Mouse (Mus musculus) midbrain, postnatal 0 days (tissue): ENCODE data around the gene Eif4e1b. TPM values are rescaled to one million over a fixed set of nuclear protein-coding genes. Genes with fewer than 3 reads are reported as not detected.

ENCODE experiments used
- ATAC-seq: fragments of 200-750 bp; cut with Nextera tagmentation; 2 replicates; pipeline ENCODE4 v1.8.0; 2017; ENCODE audit warnings: moderate number of reproducible peaks, mild to moderate bottlenecking, moderate TSS enrichment, moderate library complexity; ENCODE audit not compliant: low FRiP score
- DNase-seq: peaks from one replicate; pipeline ENCODE4 v3.0.0-alpha.2; 2015; ENCODE audit warnings: low spot score
- H3K27ac ChIP-seq: fragments of 300-500 bp; sonication (generic); 2 replicates; pipeline ENCODE4 v1.5.1; 2014; ENCODE audit warnings: low read depth, mild to moderate bottlenecking, low read length, mixed read lengths
- H3K27me3 ChIP-seq: fragments of 300-500 bp; sonication (generic); 2 replicates; pipeline ENCODE4 v1.6.1; 2014; ENCODE audit warnings: low read length, control low read depth, mixed read lengths; ENCODE audit not compliant: insufficient read depth
- H3K36me3 ChIP-seq: fragments of 300-500 bp; sonication (generic); 2 replicates; pipeline ENCODE4 v1.6.1; 2014; ENCODE audit warnings: low read length, control low read depth, mixed read lengths; ENCODE audit not compliant: insufficient read depth
- H3K4me1 ChIP-seq: fragments of 300-500 bp; sonication (generic); 2 replicates; pipeline ENCODE4 v1.6.1; 2014; ENCODE audit warnings: mild to moderate bottlenecking, control low read depth, antibody characterized with exemption, low read length, mixed read lengths; ENCODE audit not compliant: insufficient read depth
- H3K4me2 ChIP-seq: fragments of 300-500 bp; sonication (generic); 2 replicates; pipeline ENCODE4 v1.6.1; 2014; ENCODE audit warnings: low read depth, mild to moderate bottlenecking, low read length, mixed read lengths; ENCODE audit not compliant: poor library complexity, severe bottlenecking
- H3K4me3 ChIP-seq: fragments of 300-500 bp; sonication (generic); 2 replicates; pipeline ENCODE4 v1.5.1; 2014; ENCODE audit warnings: low read depth, mild to moderate bottlenecking, low read length, moderate library complexity
- H3K9ac ChIP-seq: fragments of 300-500 bp; sonication (generic); replicated peaks from 2 replicates; pipeline ENCODE4 v1.6.1; 2014; ENCODE audit warnings: mild to moderate bottlenecking, low read length, moderate library complexity, mixed read lengths; ENCODE audit not compliant: poor library complexity, severe bottlenecking
- H3K9me3 ChIP-seq: fragments of 300-500 bp; sonication (generic); 2 replicates; pipeline ENCODE4 v1.6.1; 2016; ENCODE audit warnings: low read length, control low read depth
- CTCF ChIP-seq: IDR thresholded peaks from 2 replicates; pipeline ENCODE4 v1.5.1; 2016; ENCODE audit warnings: antibody characterized with exemption, mild to moderate bottlenecking
- WGBS: fragments of 180-500 bp; shearing (Covaris S2); extraction: QIAGEN DNeasy Blood & Tissue Kit; methylation state at CpG from one replicate; pipeline ENCODE4 v1.1.7; 2014; 5-methylcytosine and 5-hydroxymethylcytosine counted together
- polyA plus RNA-seq: library from polyadenylated mRNA; unstranded; fragments of >200 nt; fragmentation: Nextera tagmentation; extraction: Ambion mirVana; gene quantifications from 2 replicates; pipeline ENCODE4 v1.2.1, GENCODE M21; 2015
- total RNA-seq: library from RNA; depleted of rRNA; stranded (reverse); fragments of >200 nt; gene quantifications from 2 replicates; pipeline ENCODE4 v1.2.3, GENCODE M21; 2014; rRNA removed

The Eif4e1b gene
- total RNA-seq (not detected in 2 replicates), polyA plus RNA-seq (not detected in 2 replicates)

- no peaks in the 10 kb centered on the region for H3K9me3 ChIP-seq
- 92% methylated on average over 4 of the region's 4 CpGs for WGBS
- no peak for DNase-seq
- ATAC-seq = no peak
- no peak within 1 kb of the TSS for H3K4me3 ChIP-seq
- no peaks in the 10 kb centered on the region for H3K4me1 ChIP-seq
- no peaks in the 10 kb centered on the region for H3K36me3 ChIP-seq
- no peak within 1 kb of the TSS for H3K27ac ChIP-seq
- H3K4me2 ChIP-seq = no peak within 1 kb of the TSS
- no peak for TF ChIP-seq CTCF
- H3K9ac ChIP-seq = no peak within 1 kb of the TSS
- no peaks in the 10 kb centered on the region for H3K27me3 ChIP-seq
These were observed at the start of gene Eif4e1b for GRCm38 (mm10) chr13:54783698-54784097. Gene Eif4e1b (plus strand): TSS chr13:54783998.

DNA sequence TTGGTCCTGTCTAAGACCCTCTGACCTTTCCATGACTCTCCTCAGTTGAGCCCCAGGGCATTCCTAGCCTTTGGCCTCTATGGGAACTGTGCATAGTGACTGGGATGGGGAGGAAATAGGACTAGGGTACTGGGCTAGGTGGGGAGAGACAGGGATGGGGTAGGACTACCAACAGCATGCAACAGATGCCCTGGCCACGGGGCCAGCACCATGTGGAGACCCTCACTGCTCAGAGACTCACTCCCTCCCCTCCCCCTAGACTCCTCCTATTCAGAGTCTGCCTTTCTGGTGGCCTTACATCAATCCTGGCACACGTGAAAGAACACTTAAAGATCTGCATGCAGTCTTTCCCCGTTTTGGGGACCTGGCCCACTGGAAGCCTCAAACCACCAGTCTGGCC lies 46.9 kb upstream of the Eif4e1b start:
- Histone ChIP-seq H3K4me3 (no peak overlapping the region), H3K9ac (no peak overlapping the region), H3K27ac (no peak overlapping the region), H3K9me3 (no peaks in the 10 kb centered on the region), H3K4me1 (no peaks in the 10 kb centered on the region), H3K27me3 (no peaks in the 10 kb centered on the region), H3K4me2 (no peak overlapping the region), H3K36me3 (peaks cover 22% of the 10 kb centered on the region; the same call in 1 of the 2 replicates)
- ATAC-seq = no peak
- no peak for DNase-seq
- WGBS = 45% methylated on average over 3 of the region's 3 CpGs
- TF ChIP-seq CTCF = no peak

- ATAC-seq (peak; percentile 48; the same call in 1 of the 2 replicates), DNase-seq (peak; percentile 39)
- no peak overlapping the region for H3K27ac ChIP-seq
- peaks cover 22% of the 10 kb centered on the region; the same call in 1 of the 2 replicates for H3K36me3 ChIP-seq
- WGBS = 5% methylated on average over 56 of the region's 87 CpGs
- H3K4me1 ChIP-seq = no peaks in the 10 kb centered on the region
- no peaks in the 10 kb centered on the region for H3K27me3 ChIP-seq
- H3K4me3 ChIP-seq = no peak overlapping the region
- no peak for TF ChIP-seq CTCF
- no peaks in the 10 kb centered on the region for H3K9me3 ChIP-seq
- peak overlapping the region; percentile 33 for H3K4me2 ChIP-seq
- H3K9ac ChIP-seq = no peak overlapping the region; the same call in 1 of the 2 replicates
These were observed 46.1 kb upstream of the Eif4e1b start for GRCm38 (mm10) chr13:54737488-54738212.

DNA sequence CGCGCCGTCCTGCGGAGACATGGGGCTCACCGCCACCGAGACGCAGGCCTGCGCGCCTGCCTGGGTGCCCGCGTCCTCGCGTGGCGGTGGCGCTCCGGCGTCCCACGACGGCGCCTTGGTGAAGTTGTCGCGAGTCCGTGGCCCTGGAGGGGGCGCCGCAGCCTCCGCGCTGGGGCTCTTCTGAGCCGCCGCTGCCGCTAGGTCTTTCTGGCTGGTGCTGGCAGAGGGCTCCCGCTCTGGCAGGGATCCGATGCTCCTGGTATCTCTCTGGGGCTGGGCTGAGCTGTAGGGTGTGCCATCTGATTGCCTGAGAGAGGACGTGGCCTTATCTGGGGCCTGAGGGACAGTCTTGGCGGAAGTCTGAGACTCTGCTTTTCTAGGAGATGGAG lies 45.6 kb upstream of the Eif4e1b start:
- DNase-seq (peak; percentile 46), ATAC-seq (no peak)
- Histone ChIP-seq H3K9me3 (no peaks in the 10 kb centered on the region), H3K27me3 (no peaks in the 10 kb centered on the region), H3K36me3 (peaks cover 22% of the 10 kb centered on the region; the same call in 1 of the 2 replicates), H3K4me2 (peak overlapping the region; percentile 33), H3K4me1 (no peaks in the 10 kb centered on the region), H3K27ac (no peak overlapping the region), H3K9ac (no peak overlapping the region), H3K4me3 (no peak overlapping the region)
- peak; percentile 18 for TF ChIP-seq CTCF
- WGBS = 9% methylated on average over 33 of the region's 34 CpGs

DNA sequence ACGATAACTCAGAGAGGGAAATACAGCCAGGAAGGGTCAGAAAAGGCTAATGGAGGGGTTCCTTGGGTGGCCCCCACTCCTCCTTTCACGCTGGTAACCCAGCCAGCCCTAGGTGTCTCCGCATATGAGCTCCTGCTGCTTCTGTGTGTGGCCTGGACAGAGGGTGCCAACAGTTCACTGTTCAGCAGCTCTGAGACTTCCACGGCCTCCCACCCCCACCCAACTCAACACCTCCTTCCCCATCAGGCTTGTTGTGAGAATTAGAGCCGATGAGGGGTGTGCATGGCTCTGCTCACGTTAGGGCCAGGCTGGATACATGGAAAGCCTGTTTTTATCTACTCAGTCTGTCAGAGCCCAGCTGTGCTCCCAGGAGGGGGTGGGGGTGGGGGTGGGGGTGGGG lies 37.7 kb upstream of the Eif4e1b start:
- Histone ChIP-seq H3K4me3 (no peak overlapping the region), H3K4me1 (peaks cover 18% of the 10 kb centered on the region)

GRCm38 (mm10) chr13:54746896-54747295 lies 36.9 kb upstream of the Eif4e1b start:
- Histone ChIP-seq H3K4me1 (peaks cover 18% of the 10 kb centered on the region), H3K27me3 (no peaks in the 10 kb centered on the region), H3K4me3 (no peak overlapping the region), H3K27ac (no peak overlapping the region), H3K9me3 (no peaks in the 10 kb centered on the region), H3K36me3 (no peaks in the 10 kb centered on the region), H3K4me2 (peak overlapping the region; percentile 73), H3K9ac (0 out of 2 replicates have a peak overlapping the region, but pooled peaks have one; percentile 24)
- TF ChIP-seq CTCF = no peak
- peak; percentile 50 for DNase-seq
- WGBS = 25% methylated on average over 10 of the region's 10 CpGs
- no peak for ATAC-seq

More for the DNA sequence above, 37.7 kb upstream of the Eif4e1b start:
- Histone ChIP-seq H3K27ac (no peak overlapping the region), H3K4me2 (peak overlapping the region; percentile 6; the same call in 1 of the 2 replicates), H3K9me3 (no peaks in the 10 kb centered on the region), H3K36me3 (no peaks in the 10 kb centered on the region), H3K9ac (no peak overlapping the region), H3K27me3 (no peaks in the 10 kb centered on the region)
- DNase-seq (no peak), ATAC-seq (no peak)
- 43% methylated on average over 6 of the region's 6 CpGs for WGBS
- TF ChIP-seq CTCF = no peak
